Mouse (Mus musculus) heart, embryonic 13.5 days (tissue): ENCODE results near the gene Tmem161b. TPM values are rescaled to one million over a fixed set of nuclear protein-coding genes. Genes with fewer than 3 reads are reported as not detected.

Source experiments
- ATAC-seq: fragments of 200-750 bp; cut with Nextera tagmentation; 2 replicates; pipeline ENCODE4 v1.8.0; 2017; ENCODE audit warnings: moderate TSS enrichment; ENCODE audit not compliant: insufficient number of reproducible peaks, low FRiP score, low TSS enrichment; ENCODE audit errors: extremely low read depth
- H3K27ac ChIP-seq: fragments of 300-500 bp; sonication (generic); replicated peaks from 2 replicates; pipeline ENCODE4 v1.5.1; 2015; ENCODE audit warnings: moderate library complexity, mild to moderate bottlenecking, inconsistent platforms
- H3K27me3 ChIP-seq: fragments of 300-500 bp; sonication (generic); replicated peaks from 2 replicates; pipeline ENCODE4 v1.6.1; 2015; ENCODE audit warnings: mild to moderate bottlenecking, inconsistent platforms
- H3K36me3 ChIP-seq: fragments of 300-500 bp; sonication (generic); 2 replicates; pipeline ENCODE4 v1.6.1; 2015; ENCODE audit warnings: mild to moderate bottlenecking, inconsistent platforms
- H3K4me1 ChIP-seq: fragments of 300-500 bp; sonication (generic); 2 replicates; pipeline ENCODE4 v1.6.1; 2015; ENCODE audit warnings: inconsistent platforms
- H3K4me2 ChIP-seq: fragments of 300-500 bp; sonication (generic); 2 replicates; pipeline ENCODE4 v1.6.1; 2015; ENCODE audit warnings: inconsistent platforms, mild to moderate bottlenecking, moderate library complexity
- H3K4me3 ChIP-seq: fragments of 300-500 bp; sonication (generic); 2 replicates; pipeline ENCODE4 v1.5.1; 2015; ENCODE audit warnings: moderate library complexity, mild to moderate bottlenecking, inconsistent platforms
- H3K9ac ChIP-seq: fragments of 300-500 bp; sonication (generic); 2 replicates; pipeline ENCODE4 v1.6.1; 2015; ENCODE audit warnings: inconsistent platforms, mild to moderate bottlenecking, moderate library complexity
- H3K9me3 ChIP-seq: fragments of 300-500 bp; sonication (generic); 2 replicates; pipeline ENCODE4 v1.6.1; 2016; ENCODE audit warnings: inconsistent platforms
- WGBS: fragments of 180-500 bp; shearing (Covaris S2); methylation state at CpG from one replicate; pipeline ENCODE4 v1.1.7; 2015; ENCODE audit warnings: mixed read lengths; 5-methylcytosine and 5-hydroxymethylcytosine counted together
- polyA plus RNA-seq: library from polyadenylated mRNA; unstranded; fragments of >200 nt; fragmentation: Nextera tagmentation; extraction: Ambion mirVana; gene quantifications from 2 replicates; pipeline ENCODE4 v1.2.1, GENCODE M21; 2015

Tmem161b gene
- polyA plus RNA-seq, 1 experiment from 2014 or later: 9.3 TPM

- Histone ChIP-seq H3K4me3 (no peak overlapping the region), H3K9me3 (no peaks in the 10 kb centered on the region), H3K4me1 (no peaks in the 10 kb centered on the region), H3K27me3 (no peaks in the 10 kb centered on the region), H3K4me2 (no peak overlapping the region), H3K27ac (no peak overlapping the region), H3K9ac (no peak overlapping the region), H3K36me3 (peaks cover 23% of the 10 kb centered on the region)
- ATAC-seq: no peak
- 91% methylated on average over 5 of the region's 5 CpGs for WGBS
These were observed 54.1 kb downstream of the Tmem161b start for GRCm38 (mm10) chr13:84276246-84276645.

GRCm38 (mm10) chr13:84280352-84280751 is 58.3 kb downstream of the Tmem161b start:
- ATAC-seq: no peak
- no peak overlapping the region for H3K27ac ChIP-seq
- no peaks in the 10 kb centered on the region for H3K4me1 ChIP-seq
- no peak overlapping the region for H3K4me3 ChIP-seq
- 87% methylated on average over 4 of the region's 4 CpGs for whole genome bisulfite sequencing
- H3K9ac ChIP-seq: no peak overlapping the region
- no peaks in the 10 kb centered on the region for H3K9me3 ChIP-seq
- H3K36me3 ChIP-seq: peaks cover 16% of the 10 kb centered on the region
- H3K27me3 ChIP-seq: no peaks in the 10 kb centered on the region
- no peak overlapping the region for H3K4me2 ChIP-seq

- H3K9ac ChIP-seq: no peak overlapping the region
- no peaks in the 10 kb centered on the region for H3K9me3 ChIP-seq
- H3K27ac ChIP-seq: no peak overlapping the region
- no peaks in the 10 kb centered on the region for H3K4me1 ChIP-seq
- H3K27me3 ChIP-seq: no peaks in the 10 kb centered on the region
- no peak overlapping the region for H3K4me2 ChIP-seq
- peaks cover 24% of the 10 kb centered on the region for H3K36me3 ChIP-seq
- ATAC-seq: no peak
- no peak overlapping the region for H3K4me3 ChIP-seq
These were observed 60.9 kb downstream of the Tmem161b start for GRCm38 (mm10) chr13:84282966-84283365.

GRCm38 (mm10) chr13:84284764-84285558 is 62.9 kb downstream of the Tmem161b start:
- ATAC-seq: no peak
- Histone ChIP-seq H3K27me3 (no peaks in the 10 kb centered on the region), H3K9ac (no peak overlapping the region), H3K4me3 (no peak overlapping the region), H3K36me3 (peaks cover 26% of the 10 kb centered on the region), H3K4me1 (no peaks in the 10 kb centered on the region), H3K9me3 (no peaks in the 10 kb centered on the region), H3K27ac (no peak overlapping the region), H3K4me2 (no peak overlapping the region)
- 57% methylated on average over 7 of the region's 7 CpGs for WGBS

GRCm38 (mm10) chr13:84285559-84285945 is 63.5 kb downstream of the Tmem161b start:
- Histone ChIP-seq H3K9me3 (no peaks in the 10 kb centered on the region), H3K27me3 (no peaks in the 10 kb centered on the region), H3K36me3 (peaks cover 28% of the 10 kb centered on the region), H3K4me2 (no peak overlapping the region), H3K9ac (no peak overlapping the region), H3K4me1 (no peaks in the 10 kb centered on the region), H3K4me3 (no peak overlapping the region), H3K27ac (no peak overlapping the region)
- ATAC-seq: no peak
- 89% methylated on average over 3 of the region's 3 CpGs for WGBS

- Histone ChIP-seq H3K9ac (no peak overlapping the region), H3K4me3 (no peak overlapping the region), H3K36me3 (peaks cover 40% of the 10 kb centered on the region), H3K9me3 (no peaks in the 10 kb centered on the region), H3K27me3 (no peaks in the 10 kb centered on the region), H3K4me1 (no peaks in the 10 kb centered on the region), H3K4me2 (no peak overlapping the region), H3K27ac (no peak overlapping the region)
- 84% methylated on average over 2 of the region's 2 CpGs for WGBS
- ATAC-seq: no peak
These were observed 77.5 kb downstream of the Tmem161b start for GRCm38 (mm10) chr13:84299445-84300053.

GRCm38 (mm10) chr13:84343272-84343671 is 121.2 kb downstream of the Tmem161b start:
- Histone ChIP-seq H3K9me3 (no peaks in the 10 kb centered on the region), H3K4me3 (no peak overlapping the region), H3K4me1 (peaks cover 10% of the 10 kb centered on the region), H3K27ac (no peak overlapping the region), H3K27me3 (peaks cover 66% of the 10 kb centered on the region), H3K36me3 (no peaks in the 10 kb centered on the region), H3K4me2 (no peak overlapping the region), H3K9ac (no peak overlapping the region)
- ATAC-seq: no peak
- WGBS: 10% methylated on average over 5 of the region's 5 CpGs

- Histone ChIP-seq H3K27ac (no peak overlapping the region), H3K36me3 (no peaks in the 10 kb centered on the region), H3K4me1 (peaks cover 10% of the 10 kb centered on the region), H3K9ac (no peak overlapping the region), H3K4me2 (no peak overlapping the region), H3K4me3 (no peak overlapping the region), H3K27me3 (peaks cover 66% of the 10 kb centered on the region), H3K9me3 (no peaks in the 10 kb centered on the region)
- 5% methylated on average over 13 of the region's 13 CpGs for WGBS
- ATAC-seq: no peak
These were observed 121.8 kb downstream of the Tmem161b start for GRCm38 (mm10) chr13:84343691-84344495.

GRCm38 (mm10) chr13:84344711-84345110 is 122.6 kb downstream of the Tmem161b start:
- Histone ChIP-seq H3K27ac (no peak overlapping the region), H3K9ac (no peak overlapping the region), H3K4me1 (peaks cover 10% of the 10 kb centered on the region), H3K4me3 (no peak overlapping the region), H3K36me3 (no peaks in the 10 kb centered on the region), H3K4me2 (no peak overlapping the region), H3K9me3 (no peaks in the 10 kb centered on the region), H3K27me3 (peaks cover 66% of the 10 kb centered on the region)
- no peak for ATAC-seq
- WGBS: 6% methylated on average over 7 of the region's 7 CpGs

GRCm38 (mm10) chr13:84345114-84345513 is 123.0 kb downstream of the Tmem161b start:
- WGBS: 5% methylated on average over 8 of the region's 8 CpGs
- H3K4me3 ChIP-seq: no peak overlapping the region
- H3K4me1 ChIP-seq: peaks cover 10% of the 10 kb centered on the region
- no peaks in the 10 kb centered on the region for H3K9me3 ChIP-seq
- H3K27ac ChIP-seq: no peak overlapping the region
- no peak for ATAC-seq
- H3K4me2 ChIP-seq: no peak overlapping the region
- H3K9ac ChIP-seq: no peak overlapping the region
- H3K36me3 ChIP-seq: no peaks in the 10 kb centered on the region
- peaks cover 66% of the 10 kb centered on the region for H3K27me3 ChIP-seq
